Mouse (Mus musculus) brown adipose tissue, adult 24 weeks (tissue): Measurements from ENCODE around the gene Cdc123. TPM values are rescaled to one million over a fixed set of nuclear protein-coding genes. Genes with fewer than 3 reads are reported as not detected.
"Not testable (repeated sequence)": the region's sequence is repeated elsewhere in the genome, so short reads cannot be mapped to it uniquely, and the experiment has no call there.

Experiments
- H3K27ac ChIP-seq: fragments of 200-500 bp; replicated peaks from 2 replicates; pipeline ENCODE4 v1.5.1; 2012; ENCODE audit warnings: low read depth, mild to moderate bottlenecking, low read length
- H3K4me1 ChIP-seq: fragments of 200-500 bp; 2 replicates; pipeline ENCODE4 v1.6.1; 2012; ENCODE audit warnings: low read length, mixed read lengths; ENCODE audit not compliant: control insufficient read depth, insufficient read depth, insufficient read length
- H3K4me3 ChIP-seq: fragments of 200-500 bp; 2 replicates; pipeline ENCODE4 v1.5.1; 2012; ENCODE audit warnings: low read depth, mild to moderate bottlenecking, low read length, moderate library complexity; ENCODE audit not compliant: insufficient read depth
- polyA plus RNA-seq: library from polyadenylated mRNA; stranded (reverse); fragments of >200 nt; gene quantifications from 2 replicates; pipeline ENCODE4 v1.2.4, GENCODE M21; 2012; ENCODE audit not compliant: missing spikeins, insufficient read depth, insufficient read length

Gene Cdc123
- polyA plus RNA-seq, 1 experiment, result 101 TPM

DNA sequence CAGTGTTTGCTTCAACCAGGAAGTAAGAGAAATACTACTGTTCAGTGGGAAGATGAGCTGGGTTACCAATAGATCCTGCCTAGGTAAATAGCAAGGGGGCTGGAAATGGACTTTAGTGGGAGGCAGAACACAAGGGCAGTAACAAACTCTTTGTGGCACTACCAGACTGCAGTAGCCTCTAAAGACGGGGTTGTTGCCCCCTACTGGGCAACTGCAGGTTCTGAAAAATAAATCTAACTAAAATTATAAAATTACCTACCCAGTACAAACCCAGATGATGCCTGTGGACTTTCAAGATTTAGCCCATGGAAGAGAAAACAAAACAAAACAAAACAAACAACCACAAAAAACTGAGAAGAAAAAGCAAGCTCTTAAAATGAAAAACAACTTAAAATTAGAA, 20.8 kb downstream of the Cdc123 start:
- Histone ChIP-seq H3K4me3 (no peak overlapping the region), H3K27ac (no peak overlapping the region), H3K4me1 (no peaks in the 10 kb centered on the region)

DNA sequence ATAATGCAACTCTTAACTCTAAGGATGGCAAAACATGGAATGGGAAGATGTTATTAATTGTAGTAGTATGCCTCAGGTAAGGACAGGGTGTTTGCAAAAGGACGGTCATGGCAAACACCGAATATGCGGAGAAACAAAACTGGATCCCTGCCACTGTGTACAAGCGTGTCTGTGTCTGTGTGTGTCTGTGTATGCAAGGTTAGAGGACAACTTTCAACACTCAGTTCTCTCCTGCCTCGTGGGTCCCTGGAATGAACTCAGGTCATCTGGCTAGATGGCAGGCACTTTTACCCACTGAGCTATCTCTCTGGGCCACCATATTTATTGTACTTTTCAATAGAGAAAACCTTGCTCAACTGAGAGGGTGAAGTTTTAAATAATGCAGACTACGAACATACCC, 22.5 kb downstream of the Cdc123 start:
- Histone ChIP-seq H3K4me3 (no peak overlapping the region), H3K27ac (no peak overlapping the region), H3K4me1 (no peaks in the 10 kb centered on the region)

DNA sequence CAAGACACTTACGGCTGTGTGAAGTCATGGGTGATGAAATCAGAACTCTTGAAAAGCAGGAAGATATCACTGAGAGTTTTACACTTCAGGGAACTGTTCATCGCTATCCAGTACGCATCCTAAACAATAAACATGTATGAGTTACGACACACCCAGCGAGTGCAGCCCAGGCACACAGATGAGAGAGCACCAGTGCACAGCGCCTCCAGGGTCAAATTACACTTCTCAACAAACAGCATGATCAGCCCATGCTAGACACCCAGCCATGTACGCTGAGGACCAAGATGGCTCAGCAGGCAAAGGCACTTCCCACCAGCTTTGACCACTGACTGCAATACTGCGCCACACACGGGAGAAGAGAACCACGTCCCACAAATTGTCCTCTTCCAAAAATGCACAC, 23.7 kb downstream of the Cdc123 start:
- Histone ChIP-seq H3K27ac (no peak overlapping the region), H3K4me3 (no peak overlapping the region), H3K4me1 (no peaks in the 10 kb centered on the region)

GRCm38 (mm10) chr2:5811235-5811782, 33.7 kb downstream of the Cdc123 start:
- H3K27ac ChIP-seq, result no peak overlapping the region; the same call in 1 of the 2 replicates
- no peak overlapping the region for H3K4me3 ChIP-seq
- no peaks in the 10 kb centered on the region for H3K4me1 ChIP-seq

DNA sequence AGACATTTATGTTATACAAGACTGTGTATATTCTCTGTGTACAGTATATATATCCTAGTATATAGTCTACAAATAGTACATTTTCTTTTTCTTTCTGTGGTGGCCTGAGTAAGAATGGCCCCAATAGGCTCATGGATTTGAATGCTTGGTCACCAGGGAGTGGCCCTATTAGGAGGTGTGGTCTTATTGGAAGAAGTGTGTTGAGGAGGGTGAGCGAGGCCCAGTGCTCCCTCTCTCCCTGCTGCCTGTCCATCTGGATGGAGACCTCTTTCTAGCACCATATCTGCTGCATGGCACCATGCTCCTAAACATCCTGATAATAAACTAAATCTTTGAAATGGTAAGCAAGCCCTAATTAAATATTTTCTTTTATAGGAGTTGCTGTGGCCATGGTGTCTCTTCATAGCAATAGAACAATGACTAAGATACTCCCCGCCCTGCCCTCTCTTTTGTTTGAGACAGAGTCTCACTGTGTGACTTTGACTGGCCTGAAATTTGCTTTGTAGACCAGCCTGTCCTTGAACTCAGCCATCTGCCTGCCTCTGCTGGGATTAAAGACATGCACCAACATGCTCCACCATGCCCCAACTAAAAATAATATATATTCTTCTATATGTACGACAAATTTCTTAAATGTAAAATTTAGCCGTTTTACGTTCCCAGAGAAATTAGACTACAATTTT, 34.8 kb downstream of the Cdc123 start:
- Histone ChIP-seq H3K27ac (no peak overlapping the region), H3K4me3 (no peak overlapping the region), H3K4me1 (no peaks in the 10 kb centered on the region)

DNA sequence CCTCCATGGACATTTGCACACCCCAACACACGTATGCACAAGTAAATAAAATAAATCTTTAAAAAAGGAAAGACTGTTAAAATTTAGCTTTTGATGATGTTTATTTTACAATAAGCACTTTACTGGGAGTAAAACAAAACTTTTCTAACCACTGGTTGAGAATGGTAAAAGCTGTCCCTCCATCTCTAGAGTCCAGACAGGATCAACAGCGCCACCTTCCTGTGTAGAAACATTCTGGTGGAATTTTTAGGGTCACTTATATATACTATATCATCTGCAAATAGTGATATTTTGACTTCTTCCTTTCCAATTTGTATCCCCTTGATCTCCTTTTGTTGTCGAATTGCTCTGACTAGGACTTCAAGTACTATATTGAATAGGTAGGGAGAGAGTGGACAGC, 38.8 kb downstream of the Cdc123 start:
- H3K4me3 ChIP-seq, H3K27ac ChIP-seq, H3K4me1 ChIP-seq: not testable (repeated sequence)

DNA sequence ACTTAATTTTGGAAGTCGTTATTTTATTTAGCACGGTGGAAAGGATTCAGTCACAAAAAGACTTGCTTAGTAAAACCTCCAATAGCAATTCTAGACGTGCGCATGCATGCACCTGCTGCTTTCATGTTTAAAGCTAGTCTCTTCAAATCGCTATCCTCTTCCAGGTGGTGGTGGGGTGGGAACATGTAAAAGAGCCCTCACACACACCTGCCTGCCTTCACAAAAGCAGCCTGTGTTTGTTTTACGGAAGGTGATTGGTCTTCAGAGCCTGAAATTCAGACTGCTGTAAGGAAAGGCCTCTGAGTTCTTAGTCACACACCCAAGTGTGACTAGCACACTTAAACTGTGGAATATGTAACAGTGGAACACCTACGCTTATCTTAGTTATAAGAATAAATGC, 39.7 kb downstream of the Cdc123 start:
- Histone ChIP-seq H3K27ac (no peak overlapping the region), H3K4me3 (no peak overlapping the region), H3K4me1 (no peaks in the 10 kb centered on the region)

DNA sequence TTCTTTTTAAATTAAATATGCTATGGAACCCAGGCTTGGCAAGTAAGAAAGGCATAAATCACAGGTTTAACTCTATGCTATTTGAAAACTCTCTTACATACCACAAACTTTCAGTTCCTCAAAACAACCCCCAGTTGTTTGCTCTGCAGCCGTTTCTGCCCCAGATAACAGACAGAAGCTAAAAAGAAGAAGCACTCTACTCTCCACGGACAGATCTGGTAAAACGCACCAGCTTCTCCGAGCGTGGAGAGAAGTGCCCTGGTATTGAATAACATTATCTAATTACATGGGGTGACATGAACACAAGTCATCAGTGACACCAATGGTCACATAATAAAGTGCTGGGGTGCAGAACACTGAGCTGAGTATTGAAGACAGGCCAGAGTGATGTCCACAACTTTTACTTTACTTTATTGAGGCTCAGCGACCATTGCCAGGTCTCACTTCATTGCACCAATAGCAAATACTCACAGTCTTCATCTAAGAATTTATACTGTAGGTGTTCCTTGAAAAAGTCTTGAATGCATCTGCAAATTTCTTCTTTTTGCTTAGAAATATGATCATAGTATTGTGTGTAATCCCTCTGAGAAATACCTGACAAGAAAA, 40.4 kb downstream of the Cdc123 start:
- no peaks in the 10 kb centered on the region for H3K4me1 ChIP-seq
- no peak overlapping the region for H3K4me3 ChIP-seq
- no peak overlapping the region for H3K27ac ChIP-seq

GRCm38 (mm10) chr2:5801927-5802590, 42.9 kb downstream of the Cdc123 start:
- H3K27ac ChIP-seq, result no peak overlapping the region
- H3K4me1 ChIP-seq, result no peaks in the 10 kb centered on the region
- no peak overlapping the region for H3K4me3 ChIP-seq

- Histone ChIP-seq H3K4me3 (no peak overlapping the region), H3K4me1 (no peaks in the 10 kb centered on the region), H3K27ac (no peak overlapping the region)
Measured at GRCm38 (mm10) chr2:5801182-5801640, 43.8 kb downstream of the Cdc123 start.

- no peak overlapping the region for H3K4me3 ChIP-seq
- no peaks in the 10 kb centered on the region for H3K4me1 ChIP-seq
- no peak overlapping the region for H3K27ac ChIP-seq
Measured at GRCm38 (mm10) chr2:5797816-5798672, 46.9 kb downstream of the Cdc123 start.

DNA sequence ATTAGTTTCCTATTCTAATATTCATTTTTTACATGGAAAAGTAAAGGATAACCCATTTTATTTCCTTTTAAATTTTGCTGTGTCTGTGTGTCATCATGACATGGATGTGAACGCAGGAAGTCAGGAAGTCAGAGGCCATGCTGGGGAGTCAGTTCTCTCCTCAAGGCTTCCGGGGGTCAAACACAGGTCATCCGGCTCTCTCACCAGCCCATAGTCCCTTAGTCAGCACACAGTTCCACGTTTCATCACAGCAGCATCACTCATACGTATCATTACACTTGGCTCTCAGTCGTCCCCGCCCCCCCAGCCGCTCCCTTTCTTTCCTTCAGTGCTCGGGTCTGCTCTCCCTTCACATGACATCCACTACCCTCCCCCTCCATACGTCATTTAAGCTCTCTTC, 51.2 kb downstream of the Cdc123 start:
- Histone ChIP-seq H3K4me3 (no peak overlapping the region), H3K4me1 (no peaks in the 10 kb centered on the region), H3K27ac (no peak overlapping the region)

GRCm38 (mm10) chr2:5792056-5792455, 52.9 kb downstream of the Cdc123 start:
- H3K27ac ChIP-seq, result no peak overlapping the region
- H3K4me1 ChIP-seq, result no peaks in the 10 kb centered on the region
- no peak overlapping the region for H3K4me3 ChIP-seq

DNA sequence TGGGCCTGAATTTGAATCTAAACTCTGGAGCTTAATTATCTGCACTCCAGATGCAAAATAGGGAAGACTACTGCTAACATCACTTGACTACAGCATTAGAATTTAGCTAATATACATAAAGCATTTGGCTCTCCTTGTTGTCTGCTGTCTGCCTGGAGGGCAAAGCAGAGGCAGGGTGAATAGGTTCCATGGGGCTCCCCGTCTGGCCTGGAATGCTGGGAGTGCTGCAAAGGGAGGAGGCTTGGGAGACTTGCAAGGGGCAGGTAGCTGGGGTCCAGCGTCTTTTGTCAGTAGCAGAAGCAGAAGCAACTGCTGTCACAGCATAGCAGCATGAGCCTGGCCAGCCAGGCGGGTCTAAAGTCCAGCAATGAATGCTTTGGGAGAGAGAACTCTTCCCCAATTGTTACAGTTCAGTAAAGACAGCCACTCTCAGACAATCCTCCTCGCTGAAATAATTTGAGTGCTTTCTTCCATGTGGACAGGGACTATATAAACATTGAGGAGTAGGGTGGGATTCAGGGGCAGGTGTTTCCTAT, 55.3 kb downstream of the Cdc123 start:
- Histone ChIP-seq H3K27ac (no peak overlapping the region), H3K4me3 (no peak overlapping the region), H3K4me1 (no peaks in the 10 kb centered on the region)

- Histone ChIP-seq H3K4me3 (no peak overlapping the region), H3K27ac (no peak overlapping the region), H3K4me1 (no peaks in the 10 kb centered on the region)
Measured at GRCm38 (mm10) chr2:5787391-5787790, 57.6 kb downstream of the Cdc123 start.
